Mouse (Mus musculus): ENCODE measurements at regions not wholly inside any gene's neighbourhood (a gene's known extent, or its start where the extent isn't known, plus 50 kb on each side); places are given as distances from the start of the nearest gene placed in this dataset.

DNA sequence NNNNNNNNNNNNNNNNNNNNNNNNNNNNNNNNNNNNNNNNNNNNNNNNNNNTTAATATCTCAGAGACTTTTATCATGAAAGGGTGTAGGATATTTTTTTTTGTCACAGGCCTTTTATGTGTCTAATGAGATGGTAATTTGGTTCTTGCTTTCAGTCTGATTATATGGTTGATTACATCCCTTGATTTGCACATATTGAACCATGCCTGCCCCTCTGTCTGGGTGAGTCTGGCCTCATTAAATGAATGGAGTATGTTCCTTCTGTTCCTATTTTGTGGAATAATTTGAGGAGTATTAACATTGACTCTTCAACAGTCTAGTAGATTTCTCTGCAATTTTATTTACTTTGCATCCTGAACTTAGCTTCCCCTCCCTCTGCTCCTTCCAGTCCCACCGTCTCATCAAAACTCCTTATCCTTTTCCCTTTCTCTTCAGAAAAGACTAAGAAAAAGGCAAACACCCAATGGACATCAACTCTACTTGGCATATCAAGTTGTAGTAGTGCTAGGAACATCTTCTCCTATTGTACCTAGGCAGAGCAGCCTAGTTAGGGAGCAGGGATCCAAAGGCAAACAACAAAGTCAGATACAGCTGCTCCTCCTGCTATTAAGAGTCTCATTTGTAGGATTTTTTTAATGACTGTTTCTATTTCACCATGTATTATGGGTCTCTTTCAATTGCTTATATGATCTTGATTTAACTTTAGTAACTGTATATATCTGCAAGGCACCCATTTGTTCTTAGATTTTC lies 1185.0 kb upstream of the Cdh7 start:
- TF ChIP-seq CTCF (IDR thresholded peaks at IDR 0.05; ENCODE audit: borderline replicate concordance, extremely low read depth, insufficient read depth, insufficient read length) (no peak), POLR2A (IDR thresholded peaks at IDR 0.05; ENCODE audit: borderline replicate concordance, extremely low read depth, insufficient read depth, insufficient read length, poor library complexity, severe bottlenecking) (no peak)
- peak; percentile 87 for DNase-seq (ENCODE audit: low read depth)

DNA sequence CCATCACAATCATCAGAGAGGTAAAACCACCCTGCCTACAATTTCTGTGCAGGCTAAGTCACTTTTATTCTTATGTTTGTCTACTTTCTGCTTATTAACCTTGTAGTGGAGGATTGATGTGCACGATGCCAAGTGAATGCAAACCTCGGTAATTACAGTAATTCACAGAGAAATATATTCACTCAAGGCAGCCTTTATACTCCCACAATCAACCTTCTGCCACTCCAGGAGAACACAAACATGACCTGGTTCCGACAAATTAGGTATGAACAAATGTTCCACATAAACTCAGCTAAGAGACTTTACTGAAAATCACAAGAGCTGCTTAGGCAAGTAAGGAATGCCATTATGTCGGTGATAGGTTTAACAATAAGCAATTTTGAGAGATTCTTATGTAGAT lies 1182.1 kb upstream of the Cdh7 start:
- no peak for TF ChIP-seq CTCF (IDR thresholded peaks at IDR 0.05; ENCODE audit: borderline replicate concordance, extremely low read depth, insufficient read depth, insufficient read length)
- no peak for TF ChIP-seq POLR2A (IDR thresholded peaks at IDR 0.05; ENCODE audit: borderline replicate concordance, extremely low read depth, insufficient read depth, insufficient read length, poor library complexity, severe bottlenecking)
- peak; percentile 81 for DNase-seq (ENCODE audit: low read depth)

DNA sequence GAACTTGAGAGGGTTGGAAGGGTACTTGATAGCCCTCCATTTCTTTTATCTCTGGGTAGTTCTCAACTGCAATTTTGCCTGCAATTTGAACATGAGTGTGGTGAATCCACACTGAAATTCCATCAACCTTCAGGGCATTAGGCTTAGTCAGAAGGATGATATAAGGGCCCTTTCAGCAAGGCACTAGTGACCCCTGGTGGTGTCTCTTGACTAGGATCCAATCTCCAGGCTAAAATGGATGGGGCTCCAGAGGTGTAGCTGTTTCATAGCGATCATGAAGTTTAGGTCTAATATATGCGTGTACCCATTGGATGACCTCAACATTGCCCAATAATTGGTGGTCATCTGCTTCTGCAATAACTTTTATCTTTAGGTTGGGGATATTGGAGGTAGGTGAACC lies 1155.0 kb upstream of the Cdh7 start:
- DNase-seq (ENCODE audit: low read depth) = peak; percentile 27
- TF ChIP-seq CTCF (IDR thresholded peaks at IDR 0.05; ENCODE audit: borderline replicate concordance, extremely low read depth, insufficient read depth, insufficient read length) (peak; percentile 33; the same call in 1 of the 2 replicates), POLR2A (IDR thresholded peaks at IDR 0.05; ENCODE audit: borderline replicate concordance, extremely low read depth, insufficient read depth, insufficient read length, poor library complexity, severe bottlenecking) (no peak)
